Comparison of ENCODE assay signal across 12 mouse cellular contexts in genomic region chr1:62860327-62860726, GRCm38 (mm10).
DNase-seq lines count a peak whose midpoint lies in the region; ATAC-seq and TF ChIP-seq lines count a peak whose summit lies in the region.
"Had no signal": no experiment of that assay in that cellular context is flagged by ENCODE, and none has a peak within 500 bp of the region (broad histone marks: within the 10 kb centered on the region; RNA-seq: fewer than 3 reads in every experiment).

No protein-coding gene starts in this region.

- no peak overlapping the region for H3K4me3 ChIP-seq in heart, embryonic 11.5 days (ENCODE audit: low read depth, low read length)
- no peak overlapping the region for H3K4me3 ChIP-seq in lung, postnatal 0 days (ENCODE audit: low read depth, low read length)
- H3K4me3 ChIP-seq in heart, embryonic 15.5 days, result no peak overlapping the region
- H3K4me3 ChIP-seq in limb, embryonic 15.5 days, result no peak overlapping the region
- H3K4me3 ChIP-seq: neural tube, embryonic 12.5 days had no signal

- H3K9ac ChIP-seq in heart, embryonic 11.5 days (ENCODE audit: low read depth, low read length), result no peak overlapping the region
- H3K9ac ChIP-seq in lung, postnatal 0 days (replicated peaks; ENCODE audit: low read depth), result no peak overlapping the region
- H3K9ac ChIP-seq in heart, embryonic 15.5 days, result no peak overlapping the region
- H3K9ac ChIP-seq in limb, embryonic 15.5 days, result no peak overlapping the region
- H3K9ac ChIP-seq: liver, embryonic 14.5 days; neural tube, embryonic 12.5 days had no signal

- ATAC-seq in heart, embryonic 11.5 days (replicated peaks; ENCODE audit: insufficient number of reproducible peaks, low FRiP score, low TSS enrichment), result no peak
- no peak for ATAC-seq in lung, postnatal 0 days
- peak; percentile 68 for ATAC-seq in heart, embryonic 15.5 days (replicated peaks; ENCODE audit: insufficient number of reproducible peaks, insufficient read depth, low FRiP score, low read depth)
- ATAC-seq in limb, embryonic 15.5 days (ENCODE audit: insufficient number of reproducible peaks, low FRiP score, low TSS enrichment, low read depth), result no peak

- H3K9me3 ChIP-seq in heart, embryonic 11.5 days (replicated peaks; ENCODE audit: control insufficient read depth, low read length), result no peaks in the 10 kb centered on the region
- no peaks in the 10 kb centered on the region for H3K9me3 ChIP-seq in lung, postnatal 0 days (ENCODE audit: low read length)
- H3K9me3 ChIP-seq in heart, embryonic 15.5 days (replicated peaks), result no peaks in the 10 kb centered on the region
- H3K9me3 ChIP-seq in limb, embryonic 15.5 days, result no peaks in the 10 kb centered on the region
- H3K9me3 ChIP-seq: neural tube, embryonic 12.5 days had no signal

- no peaks in the 10 kb centered on the region for H3K36me3 ChIP-seq in heart, embryonic 11.5 days (ENCODE audit: control insufficient read depth, insufficient read depth, low read length)
- H3K36me3 ChIP-seq in lung, postnatal 0 days (ENCODE audit: insufficient read depth, low read length), result no peaks in the 10 kb centered on the region
- no peaks in the 10 kb centered on the region for H3K36me3 ChIP-seq in heart, embryonic 15.5 days
- no peaks in the 10 kb centered on the region for H3K36me3 ChIP-seq in limb, embryonic 15.5 days
- H3K36me3 ChIP-seq: neural tube, embryonic 12.5 days had no signal

- H3K27ac ChIP-seq in heart, embryonic 11.5 days (ENCODE audit: low read depth, low read length), result peak overlapping the region; percentile 68
- H3K27ac ChIP-seq in lung, postnatal 0 days (ENCODE audit: low read length), result 0 out of 2 replicates have a peak overlapping the region, but pooled peaks have one; percentile 9
- H3K27ac ChIP-seq in heart, embryonic 15.5 days, result peak overlapping the region; percentile 95
- peak overlapping the region; percentile 60; the same call in 1 of the 2 replicates for H3K27ac ChIP-seq in limb, embryonic 15.5 days
- H3K27ac ChIP-seq: liver, embryonic 14.5 days; neural tube, embryonic 12.5 days had no signal

- no peak for TF ChIP-seq CTCF in lung, postnatal 0 days (IDR thresholded peaks at IDR 0.05)

- peaks cover 16% of the 10 kb centered on the region for H3K4me1 ChIP-seq in heart, embryonic 11.5 days (ENCODE audit: control insufficient read depth, insufficient read depth, low read length)
- peaks cover 5% of the 10 kb centered on the region; the same call in 1 of the 2 replicates for H3K4me1 ChIP-seq in lung, postnatal 0 days (ENCODE audit: insufficient read depth, low read depth, low read length)
- H3K4me1 ChIP-seq in heart, embryonic 15.5 days (replicated peaks), result peaks cover 25% of the 10 kb centered on the region
- H3K4me1 ChIP-seq in limb, embryonic 15.5 days, result peaks cover 17% of the 10 kb centered on the region

- no peaks in the 10 kb centered on the region for H3K27me3 ChIP-seq in heart, embryonic 11.5 days (ENCODE audit: control insufficient read depth, insufficient read depth, low read length)
- H3K27me3 ChIP-seq in lung, postnatal 0 days (replicated peaks; ENCODE audit: insufficient read depth, low read length), result no peaks in the 10 kb centered on the region
- H3K27me3 ChIP-seq in heart, embryonic 15.5 days, result no peaks in the 10 kb centered on the region
- H3K27me3 ChIP-seq in limb, embryonic 15.5 days, result no peaks in the 10 kb centered on the region
- H3K27me3 ChIP-seq: neural tube, embryonic 12.5 days had no signal

- WGBS in heart, embryonic 11.5 days (ENCODE audit: insufficient replicate concordance), result 39% methylated on average over 5 of the region's 5 CpGs
- WGBS in lung, postnatal 0 days, result 53% methylated on average over 5 of the region's 5 CpGs
- 28% methylated on average over 5 of the region's 5 CpGs for WGBS in heart, embryonic 15.5 days
- WGBS in limb, embryonic 15.5 days, result 58% methylated on average over 5 of the region's 5 CpGs

- TF ChIP-seq EP300 in lung, postnatal 0 days (IDR thresholded peaks at IDR 0.05), result no peak

- DNase-seq in heart, adult 9 months (ENCODE audit: low spot score in 2 of 2), result no peak
- DNase-seq in lung, postnatal 0 days (ENCODE audit: low spot score), result no peak
- no peak for DNase-seq in lung, postnatal 36 days
- no peak for DNase-seq in kidney, postnatal 10 days
- no peak for DNase-seq in T-cell, adult 2 months (ENCODE audit: low spot score)
- DNase-seq: retina, postnatal 1 day; thymus, adult 18-20 months had no signal

- H3K4me2 ChIP-seq in heart, embryonic 11.5 days, result peak overlapping the region; percentile 47
- no peak overlapping the region for H3K4me2 ChIP-seq in lung, postnatal 0 days (replicated peaks; ENCODE audit: low read depth, low read length)
- H3K4me2 ChIP-seq in heart, embryonic 15.5 days, result peak overlapping the region; percentile 49
- no peak overlapping the region for H3K4me2 ChIP-seq in limb, embryonic 15.5 days
- H3K4me2 ChIP-seq: neural tube, embryonic 12.5 days had no signal

Comparison
In these comparisons a context has a peak if more than half of its experiments do, and no peak if none do; other contexts are left out.
1. H3K27ac ChIP-seq: peak in every context shown above with its lines; median percentile 95 in heart, embryonic 15.5 days; 68 in heart, embryonic 11.5 days; 60 in limb, embryonic 15.5 days; 9 in lung, postnatal 0 days.
2. H3K4me2 ChIP-seq: peak in heart, embryonic 11.5 days (single experiment) and heart, embryonic 15.5 days (single experiment); none in lung, postnatal 0 days (single experiment) and limb, embryonic 15.5 days (single experiment).